Mouse (Mus musculus): ENCODE data around the gene A3galt2. TPM values are rescaled to one million over a fixed set of nuclear protein-coding genes. Genes with fewer than 3 reads are reported as not detected.

A3galt2 gene
- polyA plus RNA-seq, 1 experiment from 2014 or later, result 0.18 TPM

DNA sequence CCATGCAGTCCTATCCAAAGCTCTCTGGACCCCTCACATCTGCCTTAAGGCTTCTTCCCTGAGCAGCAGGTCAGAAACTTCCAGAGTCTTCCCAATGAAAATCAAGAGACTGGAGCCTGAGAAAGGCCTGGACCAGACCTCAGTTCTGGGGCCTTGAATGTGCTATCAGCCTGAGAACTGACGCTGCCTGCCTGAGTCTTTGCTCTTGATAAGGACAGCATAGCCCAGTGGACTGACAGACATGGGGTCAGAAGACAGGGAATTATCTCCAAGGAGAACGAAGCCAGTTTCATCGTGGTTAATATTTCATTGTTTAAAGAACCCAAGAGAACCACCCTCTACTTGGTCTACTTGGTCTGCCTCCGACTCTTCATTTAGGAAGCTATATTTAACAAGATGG is 27.5 kb downstream of the A3galt2 start:
- no peaks in the 10 kb centered on the region for H3K27me3 ChIP-seq (ENCODE audit: control insufficient read depth, insufficient read depth, low read length)
- no peak for ATAC-seq (ENCODE audit: low FRiP score)
- H3K4me1 ChIP-seq (ENCODE audit: control insufficient read depth, insufficient read depth, low read length), result no peaks in the 10 kb centered on the region
- no peak overlapping the region for H3K4me3 ChIP-seq (ENCODE audit: low read depth, low read length)
- DNase-seq (ENCODE audit: low spot score, missing footprints), result no peak
- H3K9me3 ChIP-seq (ENCODE audit: control insufficient read depth, low read length), result no peaks in the 10 kb centered on the region
- H3K36me3 ChIP-seq (ENCODE audit: control insufficient read depth, insufficient read depth, low read length), result peaks cover 24% of the 10 kb centered on the region
- 83% methylated on average over 4 of the region's 4 CpGs for WGBS
- H3K4me2 ChIP-seq, result no peak overlapping the region
- no peak overlapping the region for H3K27ac ChIP-seq (ENCODE audit: low read depth, low read length)
- no peak overlapping the region for H3K9ac ChIP-seq (ENCODE audit: low read length)

DNA sequence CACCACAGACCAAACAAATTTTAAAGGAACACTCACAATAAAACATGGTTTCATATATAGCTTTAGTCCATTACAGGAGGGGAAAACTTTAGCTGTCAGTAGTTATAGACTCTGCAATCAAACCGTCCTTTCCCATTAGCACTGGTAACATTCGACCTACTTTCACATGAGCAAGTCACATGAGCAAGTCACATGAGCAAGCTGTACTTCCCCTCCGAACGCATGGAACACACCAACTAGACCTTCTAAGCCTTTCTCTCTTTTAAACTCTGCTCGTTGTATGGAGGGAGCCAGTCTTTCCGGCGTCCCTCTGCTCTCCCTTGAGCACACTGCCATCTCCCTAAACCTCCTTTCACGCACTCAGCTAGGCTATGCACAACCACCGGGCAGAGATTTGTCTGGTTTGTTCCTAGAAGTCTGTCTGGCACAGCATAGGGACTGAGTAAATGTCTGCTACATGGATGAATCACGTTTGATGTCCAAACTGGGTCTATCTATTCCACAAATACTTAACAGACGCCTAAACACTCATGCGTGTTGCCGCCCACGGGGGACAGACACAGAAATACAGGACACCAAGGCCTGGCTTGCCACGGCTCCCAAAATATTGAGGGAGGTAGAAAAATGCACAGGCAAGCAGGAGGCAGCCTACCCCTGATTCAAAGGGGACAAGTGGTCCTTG is 29.9 kb downstream of the A3galt2 start:
- peaks cover 24% of the 10 kb centered on the region for H3K36me3 ChIP-seq (ENCODE audit: control insufficient read depth, insufficient read depth, low read length)
- H3K27ac ChIP-seq (ENCODE audit: low read depth, low read length), result no peak overlapping the region
- H3K4me3 ChIP-seq (ENCODE audit: low read depth, low read length), result no peak overlapping the region
- no peak overlapping the region for H3K4me2 ChIP-seq
- H3K9ac ChIP-seq (ENCODE audit: low read length), result no peak overlapping the region
- ATAC-seq (ENCODE audit: low FRiP score), result no peak
- no peak for DNase-seq (ENCODE audit: low spot score, missing footprints)
- no peaks in the 10 kb centered on the region for H3K9me3 ChIP-seq (ENCODE audit: control insufficient read depth, low read length)
- H3K4me1 ChIP-seq (ENCODE audit: control insufficient read depth, insufficient read depth, low read length), result no peaks in the 10 kb centered on the region
- no peaks in the 10 kb centered on the region for H3K27me3 ChIP-seq (ENCODE audit: control insufficient read depth, insufficient read depth, low read length)
- WGBS, result 92% methylated on average over 15 of the region's 15 CpGs

- H3K4me1 ChIP-seq (ENCODE audit: control insufficient read depth, insufficient read depth, low read length), result no peaks in the 10 kb centered on the region; the same call in 1 of the 2 replicates
- H3K27ac ChIP-seq (ENCODE audit: low read depth, low read length), result no peak overlapping the region
- H3K27me3 ChIP-seq (ENCODE audit: control insufficient read depth, insufficient read depth, low read length), result no peaks in the 10 kb centered on the region
- DNase-seq (ENCODE audit: low spot score, missing footprints), result no peak
- no peak overlapping the region for H3K4me2 ChIP-seq
- peaks cover 24% of the 10 kb centered on the region for H3K36me3 ChIP-seq (ENCODE audit: control insufficient read depth, insufficient read depth, low read length)
- no peak overlapping the region for H3K9ac ChIP-seq (ENCODE audit: low read length)
- H3K4me3 ChIP-seq (ENCODE audit: low read depth, low read length), result no peak overlapping the region
- 94% methylated on average over 11 of the region's 11 CpGs for WGBS
- H3K9me3 ChIP-seq (ENCODE audit: control insufficient read depth, low read length), result no peaks in the 10 kb centered on the region
- ATAC-seq (ENCODE audit: low FRiP score), result no peak
These were observed 30.9 kb downstream of the A3galt2 start for GRCm38 (mm10) chr4:128785921-128786654.

DNA sequence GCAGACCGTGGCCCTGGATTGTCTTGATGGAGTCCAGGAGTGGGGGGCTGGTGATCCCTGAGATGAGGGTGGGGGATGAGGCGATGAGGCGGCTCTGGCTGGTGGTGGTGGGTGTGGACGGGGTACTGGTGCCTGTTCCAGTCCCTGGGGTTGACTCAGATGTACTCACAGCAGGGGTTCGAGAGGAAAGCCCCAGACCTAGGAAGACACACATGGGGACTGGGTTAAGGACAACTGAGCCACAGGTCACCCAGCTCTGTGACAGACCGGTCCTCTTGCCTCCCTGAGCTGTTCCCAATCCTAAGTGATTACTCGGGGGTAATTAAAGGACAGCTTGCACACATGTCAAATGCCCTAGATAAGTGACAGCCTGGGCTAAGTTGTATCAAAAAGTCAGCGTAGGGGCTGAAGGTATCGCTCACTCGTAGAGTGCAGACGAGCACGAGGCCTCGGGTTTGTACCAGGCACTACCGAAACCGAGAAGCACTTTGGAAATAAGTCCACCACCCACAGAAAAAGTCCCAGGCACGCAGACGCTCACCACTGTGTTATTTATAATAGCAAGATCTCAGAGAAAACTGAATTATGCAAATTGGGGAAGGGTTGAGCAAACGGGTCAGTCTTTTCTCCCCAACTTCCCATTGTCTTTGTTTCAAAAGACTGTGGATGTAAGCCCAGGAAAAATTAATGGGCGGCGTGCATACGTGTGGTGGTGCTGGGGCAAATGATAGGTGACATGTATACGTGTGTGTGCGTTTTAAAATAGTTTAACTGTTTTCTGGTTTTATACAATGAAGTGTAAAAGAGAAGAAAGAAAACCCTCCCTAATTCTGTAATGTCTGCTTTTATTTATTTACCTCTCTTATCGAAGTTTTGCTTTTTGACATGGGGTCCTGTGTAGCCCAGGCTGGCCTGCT is 32.1 kb downstream of the A3galt2 start:
- H3K27me3 ChIP-seq (ENCODE audit: control insufficient read depth, insufficient read depth, low read length), result no peaks in the 10 kb centered on the region
- ATAC-seq (ENCODE audit: low FRiP score) (no peak), DNase-seq (ENCODE audit: low spot score, missing footprints) (no peak)
- no peaks in the 10 kb centered on the region; the same call in 1 of the 2 replicates for H3K4me1 ChIP-seq (ENCODE audit: control insufficient read depth, insufficient read depth, low read length)
- no peak overlapping the region for H3K9ac ChIP-seq (ENCODE audit: low read length)
- peaks cover 24% of the 10 kb centered on the region for H3K36me3 ChIP-seq (ENCODE audit: control insufficient read depth, insufficient read depth, low read length)
- no peak overlapping the region for H3K4me3 ChIP-seq (ENCODE audit: low read depth, low read length)
- WGBS, result 91% methylated on average over 24 of the region's 24 CpGs
- H3K27ac ChIP-seq (ENCODE audit: low read depth, low read length), result no peak overlapping the region
- no peak overlapping the region for H3K4me2 ChIP-seq
- H3K9me3 ChIP-seq (ENCODE audit: control insufficient read depth, low read length), result no peaks in the 10 kb centered on the region

DNA sequence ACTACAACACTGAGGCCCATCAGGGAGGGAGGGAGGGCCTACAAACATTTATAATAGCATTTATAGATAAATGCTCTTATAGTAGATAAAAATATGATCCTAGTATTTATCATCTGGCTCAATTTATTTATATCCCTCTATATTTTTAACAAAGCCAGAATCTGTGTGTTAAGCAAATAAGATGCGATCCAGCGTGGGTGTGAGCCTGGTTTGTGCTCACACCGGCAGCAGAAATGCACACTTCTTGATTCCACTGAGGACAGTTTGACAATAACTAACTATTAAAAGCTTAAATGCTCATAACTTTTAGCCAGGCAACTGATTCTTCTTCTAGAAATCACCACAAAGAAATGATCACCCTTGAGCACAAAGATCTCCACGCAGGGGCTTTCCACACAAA is 32.9 kb downstream of the A3galt2 start:
- H3K4me3 ChIP-seq (ENCODE audit: low read depth, low read length), result no peak overlapping the region
- H3K27me3 ChIP-seq (ENCODE audit: control insufficient read depth, insufficient read depth, low read length), result no peaks in the 10 kb centered on the region
- no peak overlapping the region for H3K27ac ChIP-seq (ENCODE audit: low read depth, low read length)
- H3K9ac ChIP-seq (ENCODE audit: low read length), result no peak overlapping the region
- DNase-seq (ENCODE audit: low spot score, missing footprints) (no peak), ATAC-seq (ENCODE audit: low FRiP score) (no peak)
- no peaks in the 10 kb centered on the region for H3K9me3 ChIP-seq (ENCODE audit: control insufficient read depth, low read length)
- H3K36me3 ChIP-seq (ENCODE audit: control insufficient read depth, insufficient read depth, low read length), result peaks cover 24% of the 10 kb centered on the region
- 97% methylated on average over 4 of the region's 4 CpGs for WGBS
- no peaks in the 10 kb centered on the region; the same call in 1 of the 2 replicates for H3K4me1 ChIP-seq (ENCODE audit: control insufficient read depth, insufficient read depth, low read length)
- H3K4me2 ChIP-seq, result no peak overlapping the region

GRCm38 (mm10) chr4:128789646-128790045 is 34.5 kb downstream of the A3galt2 start:
- Histone ChIP-seq H3K27ac (ENCODE audit: low read depth, low read length) (no peak overlapping the region), H3K9ac (ENCODE audit: low read length) (no peak overlapping the region)
- ATAC-seq (ENCODE audit: low FRiP score), result no peak

GRCm38 (mm10) chr4:128793710-128794109 is 38.5 kb downstream of the A3galt2 start:
- H3K4me2 ChIP-seq, result no peak overlapping the region
- DNase-seq (ENCODE audit: low spot score, missing footprints), result no peak
- peaks cover 5% of the 10 kb centered on the region for H3K36me3 ChIP-seq (ENCODE audit: control insufficient read depth, insufficient read depth, low read length)
- no peak overlapping the region for H3K4me3 ChIP-seq (ENCODE audit: low read depth, low read length)
- peaks cover 20% of the 10 kb centered on the region for H3K4me1 ChIP-seq (ENCODE audit: control insufficient read depth, insufficient read depth, low read length)
- no peak overlapping the region for H3K27ac ChIP-seq (ENCODE audit: low read depth, low read length)
- 68% methylated on average over 1 of the region's 1 CpGs for WGBS
- H3K9ac ChIP-seq (ENCODE audit: low read length), result no peak overlapping the region
- no peak for ATAC-seq (ENCODE audit: low FRiP score)
- H3K27me3 ChIP-seq (ENCODE audit: control insufficient read depth, insufficient read depth, low read length), result no peaks in the 10 kb centered on the region
- H3K9me3 ChIP-seq (ENCODE audit: control insufficient read depth, low read length), result no peaks in the 10 kb centered on the region

More at GRCm38 (mm10) chr4:128789646-128790045, 34.5 kb downstream of the A3galt2 start:
- DNase-seq (ENCODE audit: low spot score, missing footprints), result no peak
- Histone ChIP-seq H3K4me1 (ENCODE audit: control insufficient read depth, insufficient read depth, low read length) (no peaks in the 10 kb centered on the region; the same call in 1 of the 2 replicates), H3K4me2 (no peak overlapping the region), H3K36me3 (ENCODE audit: control insufficient read depth, insufficient read depth, low read length) (peaks cover 22% of the 10 kb centered on the region), H3K27me3 (ENCODE audit: control insufficient read depth, insufficient read depth, low read length) (no peaks in the 10 kb centered on the region), H3K9me3 (ENCODE audit: control insufficient read depth, low read length) (no peaks in the 10 kb centered on the region), H3K4me3 (ENCODE audit: low read depth, low read length) (no peak overlapping the region)
- WGBS, result 49% methylated on average over 18 of the region's 18 CpGs

- H3K9ac ChIP-seq (ENCODE audit: low read length), result no peak overlapping the region
- H3K4me2 ChIP-seq, result no peak overlapping the region
- H3K4me1 ChIP-seq (ENCODE audit: control insufficient read depth, insufficient read depth, low read length), result peaks cover 21% of the 10 kb centered on the region
- no peak for ATAC-seq (ENCODE audit: low FRiP score)
- DNase-seq (ENCODE audit: low spot score, missing footprints), result no peak
- no peak overlapping the region for H3K4me3 ChIP-seq (ENCODE audit: low read depth, low read length)
- no peak overlapping the region for H3K27ac ChIP-seq (ENCODE audit: low read depth, low read length)
- no peaks in the 10 kb centered on the region for H3K27me3 ChIP-seq (ENCODE audit: control insufficient read depth, insufficient read depth, low read length)
- peaks cover 5% of the 10 kb centered on the region for H3K36me3 ChIP-seq (ENCODE audit: control insufficient read depth, insufficient read depth, low read length)
- WGBS, result 93% methylated on average over 8 of the region's 8 CpGs
- H3K9me3 ChIP-seq (ENCODE audit: control insufficient read depth, low read length), result no peaks in the 10 kb centered on the region
These were observed 39.0 kb downstream of the A3galt2 start for GRCm38 (mm10) chr4:128794198-128794597.
